Mouse (Mus musculus) megakaryocyte progenitor cell, adult 5-6 weeks (primary cell): ENCODE results near the gene Chchd6. TPM values are rescaled to one million over a fixed set of nuclear protein-coding genes. Genes with fewer than 3 reads are reported as not detected.

Source experiments
- ATAC-seq: replicated peaks from 2 replicates; pipeline ENCODE4 v1.8.0; 2016; ENCODE audit warnings: mild to moderate bottlenecking, moderate TSS enrichment, inconsistent platforms; ENCODE audit not compliant: poor library complexity
- total RNA-seq, 2 experiments: library from RNA; stranded (forward) in 1 of 2; stranded (reverse) in 1 of 2; fragments of 157-497, 149-512 nt in 1 of 2; fragments of 200-1000 nt in 1 of 2; gene quantifications; 2 replicates each; pipeline versions ENCODE4 v1.2.3 to v1.2.4; 2015 to 2017

Gene Chchd6
- total RNA-seq, 2 experiments from 2014 or later, result 8.8 to 19.3 TPM

DNA sequence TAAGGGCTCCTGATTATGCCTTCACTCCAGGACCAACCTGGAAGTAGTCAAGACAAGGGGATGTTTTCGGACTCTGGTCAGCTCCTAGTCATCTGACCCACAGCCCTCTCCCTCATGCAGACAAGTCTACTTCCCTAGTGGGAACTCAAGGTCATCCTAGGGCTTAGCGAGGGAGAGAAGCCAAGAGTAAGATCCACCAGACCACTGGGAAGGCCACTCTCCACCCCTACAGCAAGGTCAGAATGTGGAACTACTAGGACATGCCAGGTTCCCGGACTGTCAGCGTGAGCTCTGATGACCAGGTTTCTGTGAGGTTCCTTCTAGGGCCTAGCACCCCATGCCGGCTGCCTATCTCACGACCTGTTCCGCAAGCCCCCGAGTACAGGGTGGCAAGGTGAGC, 256.7 kb downstream of the Chchd6 start:
- no peak for ATAC-seq

DNA sequence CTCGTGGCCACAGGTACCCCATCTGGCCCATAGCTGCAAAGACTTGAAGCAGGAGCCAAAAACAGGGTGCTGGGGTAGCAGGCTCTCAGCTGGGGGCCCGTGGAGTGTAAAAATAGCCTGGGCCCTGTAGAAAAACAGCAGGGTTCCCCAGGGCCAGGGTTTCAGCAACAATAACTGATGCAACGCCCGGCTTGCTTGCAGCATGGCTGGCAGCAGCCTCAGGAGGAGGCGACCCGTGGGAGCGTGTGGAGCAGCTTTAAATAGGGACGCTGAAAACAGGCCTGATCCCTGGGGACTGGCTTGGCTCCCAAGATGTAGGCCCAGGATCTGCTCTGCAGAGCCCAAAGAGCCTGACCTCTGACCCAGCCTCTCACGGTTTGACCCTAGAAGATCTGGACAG, 257.9 kb downstream of the Chchd6 start:
- no peak for ATAC-seq

DNA sequence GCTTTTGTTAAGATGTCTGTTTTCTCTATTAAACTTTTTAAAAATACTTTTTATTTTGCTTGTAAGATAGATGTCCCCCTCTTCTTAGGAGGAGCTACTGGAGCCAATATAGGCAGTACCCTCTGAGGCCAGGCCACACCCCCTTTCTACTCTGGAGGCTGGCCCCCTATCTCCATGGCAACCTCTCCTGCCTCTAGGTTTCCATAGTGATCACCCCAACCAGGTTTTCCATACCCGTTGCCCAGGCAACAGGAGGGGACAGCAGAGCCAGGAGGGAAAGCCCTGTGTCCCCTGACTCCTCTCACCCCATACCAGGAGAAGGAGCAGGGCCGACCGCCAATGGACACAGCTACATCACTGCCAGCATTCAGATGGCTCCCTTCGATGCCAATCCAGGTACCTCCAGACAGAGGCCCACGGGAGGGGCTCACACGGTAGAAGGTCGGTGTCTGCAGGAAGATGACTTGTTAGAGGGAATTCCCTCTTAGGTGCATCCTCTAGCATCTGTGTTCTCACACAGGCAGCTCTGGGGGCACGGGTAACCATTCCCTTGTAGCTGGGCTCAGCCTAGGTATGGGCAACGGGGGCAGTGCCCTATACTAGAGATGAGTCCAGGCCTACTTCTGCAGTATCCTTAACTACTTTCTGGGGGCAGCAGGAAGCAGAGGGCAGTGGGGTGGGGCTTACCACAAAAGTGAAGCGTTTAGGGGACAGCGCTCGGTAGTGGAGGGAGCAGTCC, 261.3 kb downstream of the Chchd6 start:
- ATAC-seq, result no peak

Other genes with a start within 250 kb of the Chchd6 start
- 1.2 and 3.6 TPM in 2 replicates for gene Plxna1, start 233.0 kb downstream of the Chchd6 start, total RNA-seq (2015)
- gene Plxna1, start 233.0 kb downstream of the Chchd6 start, total RNA-seq (2017), result 0.50 and 3.1 TPM in 2 replicates
- gene Txnrd3, start 48.3 kb upstream of the Chchd6 start, total RNA-seq (2015), result 4.3 and 5.3 TPM in 2 replicates
- 9.3 and 9.6 TPM in 2 replicates for gene Txnrd3, start 48.3 kb upstream of the Chchd6 start, total RNA-seq (2017)
- gene Vmn1r40, start 111.9 kb upstream of the Chchd6 start, total RNA-seq (2015), result not detected in 2 replicates
- gene Vmn1r40, start 111.9 kb upstream of the Chchd6 start, total RNA-seq (2017), result not detected in 2 replicates
- not detected in 2 replicates for gene Vmn1r41, start 145.1 kb upstream of the Chchd6 start, total RNA-seq (2015)
- gene Vmn1r41, start 145.1 kb upstream of the Chchd6 start, total RNA-seq (2017), result not detected in 2 replicates